Mouse (Mus musculus): Measurements from ENCODE around the gene Dock6. TPM values are rescaled to one million over a fixed set of nuclear protein-coding genes. Genes with fewer than 3 reads are reported as not detected.
"Not testable (repeated sequence)": the region's sequence is repeated elsewhere in the genome, so short reads cannot be mapped to it uniquely, and the experiment has no call there.

Gene Dock6
- polyA plus RNA-seq, 1 experiment from 2014 or later: 37.7 TPM

- Histone ChIP-seq H3K9me3 (replicated peaks) (no peaks in the 10 kb centered on the region), H3K4me3 (replicated peaks) (peak overlapping the region; percentile 87), H3K9ac (no peak overlapping the region), H3K4me1 (peaks cover 61% of the 10 kb centered on the region), H3K4me2 (replicated peaks) (peak overlapping the region; percentile 69), H3K36me3 (peaks cover 38% of the 10 kb centered on the region), H3K27me3 (no peaks in the 10 kb centered on the region), H3K27ac (replicated peaks) (no peak overlapping the region)
- WGBS: 72% methylated on average over 5 of the region's 5 CpGs
- ATAC-seq (ENCODE audit: insufficient number of reproducible peaks, low FRiP score, low TSS enrichment, low read depth): no peak
Measured at GRCm38 (mm10) chr9:21795579-21795978, 56.9 kb downstream of the Dock6 start.

- H3K4me2 ChIP-seq (replicated peaks): no peak overlapping the region
- H3K9ac ChIP-seq: no peak overlapping the region
- H3K4me3 ChIP-seq (replicated peaks): no peak overlapping the region
- H3K27me3 ChIP-seq: no peaks in the 10 kb centered on the region
- H3K27ac ChIP-seq (replicated peaks): no peak overlapping the region
- no peak for ATAC-seq (ENCODE audit: insufficient number of reproducible peaks, low FRiP score, low TSS enrichment, low read depth)
- H3K4me1 ChIP-seq: peaks cover 61% of the 10 kb centered on the region
- H3K9me3 ChIP-seq (replicated peaks): no peaks in the 10 kb centered on the region
- H3K36me3 ChIP-seq: peaks cover 42% of the 10 kb centered on the region
- WGBS: 94% methylated on average over 25 of the region's 25 CpGs
Measured at GRCm38 (mm10) chr9:21794925-21795324, 57.5 kb downstream of the Dock6 start.

GRCm38 (mm10) chr9:21794344-21794834, 58.0 kb downstream of the Dock6 start:
- Histone ChIP-seq H3K4me3 (replicated peaks) (no peak overlapping the region), H3K36me3 (peaks cover 47% of the 10 kb centered on the region), H3K4me2 (replicated peaks) (no peak overlapping the region), H3K9ac (no peak overlapping the region), H3K4me1 (peaks cover 61% of the 10 kb centered on the region), H3K9me3 (replicated peaks) (no peaks in the 10 kb centered on the region), H3K27ac (replicated peaks) (no peak overlapping the region), H3K27me3 (no peaks in the 10 kb centered on the region)
- WGBS: 95% methylated on average over 18 of the region's 18 CpGs
- no peak for ATAC-seq (ENCODE audit: insufficient number of reproducible peaks, low FRiP score, low TSS enrichment, low read depth)

GRCm38 (mm10) chr9:21793507-21793906, 58.9 kb downstream of the Dock6 start:
- not testable (repeated sequence) for H3K4me3 ChIP-seq (replicated peaks); H3K9ac ChIP-seq; ATAC-seq (ENCODE audit: insufficient number of reproducible peaks, low FRiP score, low TSS enrichment, low read depth); H3K27ac ChIP-seq (replicated peaks); H3K4me2 ChIP-seq (replicated peaks); H3K27me3 ChIP-seq; H3K9me3 ChIP-seq (replicated peaks)
- peaks cover 55% of the 10 kb centered on the region for H3K36me3 ChIP-seq
- 94% methylated on average over 6 of the region's 6 CpGs for WGBS
- peaks cover 57% of the 10 kb centered on the region for H3K4me1 ChIP-seq

GRCm38 (mm10) chr9:21792644-21793043, 59.8 kb downstream of the Dock6 start:
- Histone ChIP-seq H3K27me3 (no peaks in the 10 kb centered on the region), H3K4me2 (replicated peaks) (peak overlapping the region; percentile 33), H3K36me3 (peaks cover 59% of the 10 kb centered on the region), H3K4me1 (peaks cover 65% of the 10 kb centered on the region), H3K27ac (replicated peaks) (peak overlapping the region; percentile 48; the same call in 1 of the 2 replicates), H3K9me3 (replicated peaks) (no peaks in the 10 kb centered on the region), H3K9ac (no peak overlapping the region), H3K4me3 (replicated peaks) (peak overlapping the region; percentile 10)
- ATAC-seq (ENCODE audit: insufficient number of reproducible peaks, low FRiP score, low TSS enrichment, low read depth): peak; percentile 69; the same call in 1 of the 2 replicates
- WGBS: 27% methylated on average over 8 of the region's 8 CpGs

GRCm38 (mm10) chr9:21791861-21792260, 60.6 kb downstream of the Dock6 start:
- Histone ChIP-seq H3K9ac (no peak overlapping the region), H3K9me3 (replicated peaks) (no peaks in the 10 kb centered on the region), H3K36me3 (peaks cover 62% of the 10 kb centered on the region), H3K4me2 (replicated peaks) (0 out of 2 replicates have a peak overlapping the region, but pooled peaks have one; percentile 4), H3K27me3 (no peaks in the 10 kb centered on the region), H3K4me1 (peaks cover 65% of the 10 kb centered on the region), H3K4me3 (replicated peaks) (no peak overlapping the region), H3K27ac (replicated peaks) (peak overlapping the region; percentile 48; the same call in 1 of the 2 replicates)
- no peak for ATAC-seq (ENCODE audit: insufficient number of reproducible peaks, low FRiP score, low TSS enrichment, low read depth)
- WGBS: 66% methylated on average over 8 of the region's 8 CpGs

- peaks cover 37% of the 10 kb centered on the region for H3K4me1 ChIP-seq
Measured at GRCm38 (mm10) chr9:21788234-21788633, 64.2 kb downstream of the Dock6 start.

GRCm38 (mm10) chr9:21787654-21788053, 64.8 kb downstream of the Dock6 start:
- Histone ChIP-seq H3K27me3 (no peaks in the 10 kb centered on the region), H3K9me3 (replicated peaks) (no peaks in the 10 kb centered on the region), H3K36me3 (peaks cover 67% of the 10 kb centered on the region), H3K4me1 (peaks cover 32% of the 10 kb centered on the region), H3K9ac (no peak overlapping the region), H3K4me2 (replicated peaks) (no peak overlapping the region), H3K27ac (replicated peaks) (peak overlapping the region; percentile 55; the same call in 1 of the 2 replicates), H3K4me3 (replicated peaks) (no peak overlapping the region)
- no peak for ATAC-seq (ENCODE audit: insufficient number of reproducible peaks, low FRiP score, low TSS enrichment, low read depth)
- 61% methylated on average over 5 of the region's 5 CpGs for WGBS

More at GRCm38 (mm10) chr9:21788234-21788633, 64.2 kb downstream of the Dock6 start:
- no peak for ATAC-seq (ENCODE audit: insufficient number of reproducible peaks, low FRiP score, low TSS enrichment, low read depth)
- no peak overlapping the region for H3K9ac ChIP-seq
- no peaks in the 10 kb centered on the region for H3K27me3 ChIP-seq
- peaks cover 68% of the 10 kb centered on the region for H3K36me3 ChIP-seq
- no peak overlapping the region for H3K4me3 ChIP-seq (replicated peaks)
- H3K4me2 ChIP-seq (replicated peaks): no peak overlapping the region
- H3K9me3 ChIP-seq (replicated peaks): no peaks in the 10 kb centered on the region
- 59% methylated on average over 9 of the region's 9 CpGs for WGBS
- peak overlapping the region; percentile 55 for H3K27ac ChIP-seq (replicated peaks)

- peaks cover 27% of the 10 kb centered on the region for H3K4me1 ChIP-seq
- H3K9ac ChIP-seq: no peak overlapping the region
- no peak overlapping the region for H3K4me3 ChIP-seq (replicated peaks)
- WGBS: 17% methylated on average over 6 of the region's 6 CpGs
- H3K9me3 ChIP-seq (replicated peaks): no peaks in the 10 kb centered on the region
- H3K4me2 ChIP-seq (replicated peaks): no peak overlapping the region
- H3K27me3 ChIP-seq: no peaks in the 10 kb centered on the region
- peaks cover 71% of the 10 kb centered on the region for H3K36me3 ChIP-seq
- 0 out of 2 replicates have a peak overlapping the region, but pooled peaks have one; percentile 55 for H3K27ac ChIP-seq (replicated peaks)
- 0 out of 2 replicates have a peak, but pooled peaks have one; percentile 48 for ATAC-seq (ENCODE audit: insufficient number of reproducible peaks, low FRiP score, low TSS enrichment, low read depth)
Measured at GRCm38 (mm10) chr9:21786906-21787305, 65.5 kb downstream of the Dock6 start.

- H3K36me3 ChIP-seq: peaks cover 72% of the 10 kb centered on the region
- H3K4me1 ChIP-seq: peaks cover 22% of the 10 kb centered on the region
- not testable (repeated sequence) for H3K9me3 ChIP-seq (replicated peaks); ATAC-seq (ENCODE audit: insufficient number of reproducible peaks, low FRiP score, low TSS enrichment, low read depth); H3K4me3 ChIP-seq (replicated peaks); H3K4me2 ChIP-seq (replicated peaks); H3K27me3 ChIP-seq; H3K9ac ChIP-seq; H3K27ac ChIP-seq (replicated peaks)
- WGBS: 91% methylated on average over 2 of the region's 2 CpGs
Measured at GRCm38 (mm10) chr9:21786309-21786708, 66.1 kb downstream of the Dock6 start.

- no peak overlapping the region for H3K4me3 ChIP-seq (replicated peaks)
- 81% methylated on average over 7 of the region's 7 CpGs for WGBS
- peaks cover 77% of the 10 kb centered on the region for H3K36me3 ChIP-seq
- H3K4me2 ChIP-seq (replicated peaks): no peak overlapping the region
- H3K27me3 ChIP-seq: no peaks in the 10 kb centered on the region
- no peaks in the 10 kb centered on the region for H3K9me3 ChIP-seq (replicated peaks)
- no peak overlapping the region for H3K9ac ChIP-seq
- H3K27ac ChIP-seq (replicated peaks): no peak overlapping the region
- peaks cover 22% of the 10 kb centered on the region for H3K4me1 ChIP-seq
- no peak for ATAC-seq (ENCODE audit: insufficient number of reproducible peaks, low FRiP score, low TSS enrichment, low read depth)
Measured at GRCm38 (mm10) chr9:21784517-21785307, 67.7 kb downstream of the Dock6 start.

Data from embryonic facial prominence, embryonic 15.5 days (tissue).